Mouse (Mus musculus): ENCODE results near the gene Shank3. TPM values are rescaled to one million over a fixed set of nuclear protein-coding genes. Genes with fewer than 3 reads are reported as not detected.

Shank3 gene
- polyA plus RNA-seq, 1 experiment from 2014 or later, result 1.0 TPM

GRCm38 (mm10) chr15:89592548-89592947, 93.1 kb downstream of the Shank3 start:
- DNase-seq (ENCODE audit: low spot score) (no peak), ATAC-seq (replicated peaks; ENCODE audit: low FRiP score, low read depth) (peak; percentile 3; the same call in 1 of the 2 replicates)
- Histone ChIP-seq H3K4me1 (replicated peaks; ENCODE audit: insufficient read depth, low read length) (peaks cover 6% of the 10 kb centered on the region; the same call in 1 of the 2 replicates), H3K4me2 (ENCODE audit: low read length) (peak overlapping the region; percentile 82), H3K4me3 (replicated peaks; ENCODE audit: low read depth, low read length) (no peak overlapping the region), H3K9ac (ENCODE audit: low read depth, low read length) (no peak overlapping the region), H3K27ac (no peak overlapping the region), H3K36me3 (ENCODE audit: insufficient read depth, low read length) (no peaks in the 10 kb centered on the region), H3K27me3 (ENCODE audit: insufficient read depth, low read length) (no peaks in the 10 kb centered on the region), H3K9me3 (replicated peaks; ENCODE audit: low read length) (no peaks in the 10 kb centered on the region)
- 50% methylated on average over 4 of the region's 4 CpGs for WGBS
- TF ChIP-seq CTCF (IDR thresholded peaks at IDR 0.05; ENCODE audit: low read depth), result no peak

- H3K4me1 ChIP-seq (replicated peaks; ENCODE audit: insufficient read depth, low read length), result no peaks in the 10 kb centered on the region
- no peak overlapping the region for H3K4me2 ChIP-seq (ENCODE audit: low read length)
- H3K27ac ChIP-seq, result no peak overlapping the region
- no peaks in the 10 kb centered on the region for H3K9me3 ChIP-seq (replicated peaks; ENCODE audit: low read length)
- no peak for ATAC-seq (replicated peaks; ENCODE audit: low FRiP score, low read depth)
- H3K9ac ChIP-seq (ENCODE audit: low read depth, low read length), result no peak overlapping the region
- 68% methylated on average over 12 of the region's 12 CpGs for WGBS
- peak; percentile 47; the same call in 1 of the 2 replicates for TF ChIP-seq CTCF (IDR thresholded peaks at IDR 0.05; ENCODE audit: low read depth)
- DNase-seq (ENCODE audit: low spot score), result no peak
- H3K4me3 ChIP-seq (replicated peaks; ENCODE audit: low read depth, low read length), result no peak overlapping the region
- H3K36me3 ChIP-seq (ENCODE audit: insufficient read depth, low read length), result no peaks in the 10 kb centered on the region
- no peaks in the 10 kb centered on the region for H3K27me3 ChIP-seq (ENCODE audit: insufficient read depth, low read length)
These were observed 106.6 kb downstream of the Shank3 start for GRCm38 (mm10) chr15:89605822-89606570.

DNA sequence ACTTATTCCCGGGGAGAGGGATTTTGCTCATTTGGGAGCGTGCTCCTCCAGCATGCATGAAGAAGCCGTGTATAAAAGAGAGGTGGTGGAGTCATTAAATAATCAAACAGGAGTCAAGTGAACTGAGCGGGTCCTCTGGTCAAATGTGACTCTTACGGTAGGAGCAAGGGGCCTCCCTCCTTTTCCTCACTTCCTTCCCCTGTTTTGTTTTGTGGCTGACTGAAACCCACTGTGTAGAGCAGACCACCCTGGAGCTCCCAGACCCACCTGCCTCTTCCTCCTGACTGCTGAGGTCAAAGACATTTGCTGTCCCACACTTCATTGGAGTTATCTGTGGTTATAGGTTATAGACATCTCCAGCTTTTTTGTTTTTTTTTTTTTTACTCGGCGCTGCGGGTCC, 108.1 kb downstream of the Shank3 start:
- Histone ChIP-seq H3K4me1 (replicated peaks; ENCODE audit: insufficient read depth, low read length) (no peaks in the 10 kb centered on the region), H3K27ac (no peak overlapping the region), H3K4me2 (ENCODE audit: low read length) (no peak overlapping the region), H3K9me3 (replicated peaks; ENCODE audit: low read length) (no peaks in the 10 kb centered on the region), H3K9ac (ENCODE audit: low read depth, low read length) (no peak overlapping the region), H3K4me3 (replicated peaks; ENCODE audit: low read depth, low read length) (no peak overlapping the region), H3K36me3 (ENCODE audit: insufficient read depth, low read length) (no peaks in the 10 kb centered on the region), H3K27me3 (ENCODE audit: insufficient read depth, low read length) (no peaks in the 10 kb centered on the region)
- TF ChIP-seq CTCF (IDR thresholded peaks at IDR 0.05; ENCODE audit: low read depth), result no peak
- WGBS, result 74% methylated on average over 8 of the region's 8 CpGs
- DNase-seq (ENCODE audit: low spot score) (no peak), ATAC-seq (replicated peaks; ENCODE audit: low FRiP score, low read depth) (no peak)

DNA sequence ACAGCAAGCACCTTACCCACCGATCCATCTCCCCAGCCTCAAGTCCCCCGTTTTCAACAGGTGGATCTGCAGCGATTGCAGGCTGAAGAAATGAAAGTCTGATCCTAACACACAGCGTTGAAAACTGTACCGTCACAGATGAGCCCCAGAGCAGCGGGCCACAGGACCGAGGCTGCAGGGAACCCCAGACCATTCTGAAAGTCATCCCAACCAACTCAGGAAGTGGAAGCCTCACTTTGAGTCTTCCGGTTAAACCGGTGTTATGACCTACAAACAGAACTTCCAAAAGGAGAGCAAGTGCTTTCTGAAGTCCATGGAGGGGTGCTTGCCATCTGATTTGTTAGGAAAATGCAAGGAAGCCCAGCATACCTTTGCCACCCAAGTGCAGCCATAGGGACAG, 108.5 kb downstream of the Shank3 start:
- H3K4me1 ChIP-seq (replicated peaks; ENCODE audit: insufficient read depth, low read length), result no peaks in the 10 kb centered on the region
- H3K4me2 ChIP-seq (ENCODE audit: low read length), result no peak overlapping the region
- no peak for TF ChIP-seq CTCF (IDR thresholded peaks at IDR 0.05; ENCODE audit: low read depth)
- no peaks in the 10 kb centered on the region for H3K36me3 ChIP-seq (ENCODE audit: insufficient read depth, low read length)
- no peak for ATAC-seq (replicated peaks; ENCODE audit: low FRiP score, low read depth)
- no peak overlapping the region for H3K27ac ChIP-seq
- no peak for DNase-seq (ENCODE audit: low spot score)
- H3K9me3 ChIP-seq (replicated peaks; ENCODE audit: low read length), result no peaks in the 10 kb centered on the region
- no peak overlapping the region for H3K4me3 ChIP-seq (replicated peaks; ENCODE audit: low read depth, low read length)
- H3K9ac ChIP-seq (ENCODE audit: low read depth, low read length), result no peak overlapping the region
- no peaks in the 10 kb centered on the region for H3K27me3 ChIP-seq (ENCODE audit: insufficient read depth, low read length)
- WGBS, result 78% methylated on average over 9 of the region's 9 CpGs

Other genes starting within 250 kb of the Shank3 start
- 30.0 and 37.2 TPM in 2 replicates for gene Sbf1, start 184.3 kb upstream of the Shank3 start, polyA plus RNA-seq (2015; fragmentation: Nextera tagmentation; extraction: Ambion mirVana)
- gene Adm2, start 176.9 kb upstream of the Shank3 start, polyA plus RNA-seq (2015; fragmentation: Nextera tagmentation; extraction: Ambion mirVana), result 1.5 and 2.0 TPM in 2 replicates
- gene Miox, start 165.2 kb upstream of the Shank3 start, polyA plus RNA-seq (2015; fragmentation: Nextera tagmentation; extraction: Ambion mirVana), result 119 and 185 TPM in 2 replicates
- gene Lmf2, start 144.0 kb upstream of the Shank3 start, polyA plus RNA-seq (2015; fragmentation: Nextera tagmentation; extraction: Ambion mirVana), result 46.1 and 48.1 TPM in 2 replicates
- gene Ncaph2, start 143.9 kb upstream of the Shank3 start, polyA plus RNA-seq (2015; fragmentation: Nextera tagmentation; extraction: Ambion mirVana), result 100 and 108 TPM in 2 replicates
- 11.7 and 12.6 TPM in 2 replicates for gene Sco2, start 125.8 kb upstream of the Shank3 start, polyA plus RNA-seq (2015; fragmentation: Nextera tagmentation; extraction: Ambion mirVana)
- gene Tymp, start 122.6 kb upstream of the Shank3 start, polyA plus RNA-seq (2015; fragmentation: Nextera tagmentation; extraction: Ambion mirVana), result 1.7 and 2.1 TPM in 2 replicates
- 0.68 and 0.87 TPM in 2 replicates for gene Odf3b, start 120.3 kb upstream of the Shank3 start, polyA plus RNA-seq (2015; fragmentation: Nextera tagmentation; extraction: Ambion mirVana)
- not detected in 2 replicates for gene Klhdc7b, start 114.7 kb upstream of the Shank3 start, polyA plus RNA-seq (2015; fragmentation: Nextera tagmentation; extraction: Ambion mirVana)
- not detected in 2 replicates for gene Syce3, start 89.1 kb upstream of the Shank3 start, polyA plus RNA-seq (2015; fragmentation: Nextera tagmentation; extraction: Ambion mirVana)
- 23.7 and 26.2 TPM in 2 replicates for gene Cpt1b, start 73.8 kb upstream of the Shank3 start, polyA plus RNA-seq (2015; fragmentation: Nextera tagmentation; extraction: Ambion mirVana)
- 1.5 and 1.7 TPM in 2 replicates for gene C730034F03Rik, start 70.0 kb upstream of the Shank3 start, polyA plus RNA-seq (2015; fragmentation: Nextera tagmentation; extraction: Ambion mirVana)
- not detected in 2 replicates for gene Gm44502, start 69.9 kb upstream of the Shank3 start, polyA plus RNA-seq (2015; fragmentation: Nextera tagmentation; extraction: Ambion mirVana)
- gene Chkb, start 69.7 kb upstream of the Shank3 start, polyA plus RNA-seq (2015; fragmentation: Nextera tagmentation; extraction: Ambion mirVana), result 64.5 and 65.1 TPM in 2 replicates
- gene Mapk8ip2, start 45.7 kb upstream of the Shank3 start, polyA plus RNA-seq (2015; fragmentation: Nextera tagmentation; extraction: Ambion mirVana), result 0.34 and 0.55 TPM in 2 replicates
- 13.0 and 13.9 TPM in 2 replicates for gene Arsa, start 22.2 kb upstream of the Shank3 start, polyA plus RNA-seq (2015; fragmentation: Nextera tagmentation; extraction: Ambion mirVana)
- not detected in 2 replicates for gene Acr, start 68.7 kb downstream of the Shank3 start, polyA plus RNA-seq (2015; fragmentation: Nextera tagmentation; extraction: Ambion mirVana)
- gene Rabl2, start 92.3 kb downstream of the Shank3 start, polyA plus RNA-seq (2015; fragmentation: Nextera tagmentation; extraction: Ambion mirVana), result 38.0 and 39.8 TPM in 2 replicates

All from kidney, postnatal 0 days (tissue).